Mouse (Mus musculus) lung, embryonic 14.5 days (tissue): ENCODE measurements around the gene Rgma. TPM values are rescaled to one million over a fixed set of nuclear protein-coding genes. Genes with fewer than 3 reads are reported as not detected.

Source experiments
- ATAC-seq: fragments of 200-750 bp; cut with Nextera tagmentation; 2 replicates; pipeline ENCODE4 v1.8.0; 2017; ENCODE audit warnings: mild to moderate bottlenecking, moderate TSS enrichment, moderate library complexity; ENCODE audit not compliant: insufficient read depth
- DNase-seq: peaks from one replicate; pipeline ENCODE4 v3.0.0-alpha.2; 2015
- H3K27ac ChIP-seq: fragments of 300-500 bp; sonication (generic); 2 replicates; pipeline ENCODE4 v1.5.1; 2014; ENCODE audit warnings: low read depth, mild to moderate bottlenecking, moderate library complexity
- H3K27me3 ChIP-seq: fragments of 300-500 bp; sonication (generic); 2 replicates; pipeline ENCODE4 v1.6.1; 2014; ENCODE audit warnings: low read length, control low read depth; ENCODE audit not compliant: insufficient read depth
- H3K36me3 ChIP-seq: fragments of 300-500 bp; sonication (generic); 2 replicates; pipeline ENCODE4 v1.6.1; 2014; ENCODE audit warnings: control low read depth; ENCODE audit not compliant: insufficient read depth
- H3K4me1 ChIP-seq: fragments of 300-500 bp; sonication (generic); 2 replicates; pipeline ENCODE4 v1.6.1; 2014; ENCODE audit warnings: antibody characterized with exemption, control low read depth; ENCODE audit not compliant: insufficient read depth
- H3K4me2 ChIP-seq: fragments of 300-500 bp; sonication (generic); 2 replicates; pipeline ENCODE4 v1.6.1; 2014; ENCODE audit warnings: mild to moderate bottlenecking
- H3K4me3 ChIP-seq: fragments of 300-500 bp; sonication (generic); 2 replicates; pipeline ENCODE4 v1.5.1; 2014; ENCODE audit warnings: low read depth, low read length
- H3K9ac ChIP-seq: fragments of 300-500 bp; sonication (generic); 2 replicates; pipeline ENCODE4 v1.6.1; 2014
- H3K9me3 ChIP-seq: fragments of 300-500 bp; sonication (generic); 2 replicates; pipeline ENCODE4 v1.6.1; 2016; ENCODE audit warnings: low read depth, low read length, control low read depth
- CTCF ChIP-seq: IDR thresholded peaks from 2 replicates; pipeline ENCODE4 v1.5.1; 2016; ENCODE audit warnings: antibody characterized with exemption, low read depth
- WGBS: fragments of 180-500 bp; shearing (Covaris S2); extraction: QIAGEN DNeasy Blood & Tissue Kit; methylation state at CpG from one replicate; pipeline ENCODE4 v1.1.7; 2014; 5-methylcytosine and 5-hydroxymethylcytosine counted together
- polyA plus RNA-seq: library from polyadenylated mRNA; unstranded; fragments of >200 nt; fragmentation: Nextera tagmentation; extraction: Ambion mirVana; gene quantifications from 2 replicates; pipeline ENCODE4 v1.2.1, GENCODE M21; 2014

The Rgma gene
- polyA plus RNA-seq, 1 experiment from 2014 or later, result 22.8 TPM

- no peaks in the 10 kb centered on the region for H3K4me1 ChIP-seq
- 83% methylated on average over 6 of the region's 6 CpGs for WGBS
- no peak for TF ChIP-seq CTCF
Observed at GRCm38 (mm10) chr7:73433637-73434335, 58.5 kb downstream of the Rgma start.

GRCm38 (mm10) chr7:73434336-73434677, 59.0 kb downstream of the Rgma start:
- H3K27ac ChIP-seq, result no peak overlapping the region
- DNase-seq (no peak), ATAC-seq (no peak)
- H3K4me3 ChIP-seq, result no peak overlapping the region
- H3K9ac ChIP-seq, result no peak overlapping the region
- H3K4me1 ChIP-seq, result no peaks in the 10 kb centered on the region
- no peaks in the 10 kb centered on the region for H3K27me3 ChIP-seq
- 85% methylated on average over 2 of the region's 2 CpGs for WGBS
- H3K9me3 ChIP-seq, result no peaks in the 10 kb centered on the region
- TF ChIP-seq CTCF, result no peak
- no peak overlapping the region for H3K4me2 ChIP-seq
- peaks cover 89% of the 10 kb centered on the region for H3K36me3 ChIP-seq

More at GRCm38 (mm10) chr7:73433637-73434335, 58.5 kb downstream of the Rgma start:
- Histone ChIP-seq H3K36me3 (peaks cover 89% of the 10 kb centered on the region), H3K9ac (no peak overlapping the region), H3K27ac (no peak overlapping the region), H3K4me2 (no peak overlapping the region), H3K27me3 (no peaks in the 10 kb centered on the region), H3K9me3 (no peaks in the 10 kb centered on the region), H3K4me3 (no peak overlapping the region)
- ATAC-seq, result no peak; the same call in 1 of the 2 replicates
- no peak for DNase-seq

- DNase-seq (peak; percentile 61), ATAC-seq (0 out of 2 replicates have a peak, but pooled peaks have one; percentile 25)
- H3K27me3 ChIP-seq, result no peaks in the 10 kb centered on the region
- H3K4me2 ChIP-seq, result no peak overlapping the region
- H3K4me3 ChIP-seq, result no peak overlapping the region
- H3K9me3 ChIP-seq, result no peaks in the 10 kb centered on the region
- no peaks in the 10 kb centered on the region for H3K4me1 ChIP-seq
- H3K9ac ChIP-seq, result no peak overlapping the region
- H3K36me3 ChIP-seq, result peaks cover 89% of the 10 kb centered on the region
- H3K27ac ChIP-seq, result no peak overlapping the region
- peak; percentile 48 for TF ChIP-seq CTCF
- 71% methylated on average over 12 of the region's 12 CpGs for WGBS
Observed at GRCm38 (mm10) chr7:73435685-73436084, 60.4 kb downstream of the Rgma start.

- Histone ChIP-seq H3K9me3 (no peaks in the 10 kb centered on the region), H3K27ac (no peak overlapping the region), H3K4me2 (no peak overlapping the region), H3K36me3 (peaks cover 96% of the 10 kb centered on the region), H3K4me1 (no peaks in the 10 kb centered on the region), H3K27me3 (no peaks in the 10 kb centered on the region), H3K9ac (no peak overlapping the region), H3K4me3 (no peak overlapping the region)
- DNase-seq (no peak), ATAC-seq (no peak)
- 95% methylated on average over 3 of the region's 3 CpGs for WGBS
- TF ChIP-seq CTCF, result no peak
Observed at GRCm38 (mm10) chr7:73441802-73442201, 66.5 kb downstream of the Rgma start.

- Histone ChIP-seq H3K4me2 (no peak overlapping the region), H3K27ac (no peak overlapping the region), H3K9ac (no peak overlapping the region), H3K27me3 (no peaks in the 10 kb centered on the region), H3K36me3 (peaks cover 96% of the 10 kb centered on the region), H3K4me1 (no peaks in the 10 kb centered on the region), H3K9me3 (no peaks in the 10 kb centered on the region), H3K4me3 (no peak overlapping the region)
- 90% methylated on average over 4 of the region's 4 CpGs for WGBS
- no peak for TF ChIP-seq CTCF
- ATAC-seq, result no peak
- no peak for DNase-seq
Observed at GRCm38 (mm10) chr7:73442246-73442645, 66.9 kb downstream of the Rgma start.

GRCm38 (mm10) chr7:73451594-73451993, 76.3 kb downstream of the Rgma start:
- WGBS, result 87% methylated on average over 4 of the region's 4 CpGs
- Histone ChIP-seq H3K36me3 (peaks cover 99% of the 10 kb centered on the region), H3K27me3 (no peaks in the 10 kb centered on the region), H3K4me2 (no peak overlapping the region), H3K9me3 (no peaks in the 10 kb centered on the region), H3K4me1 (no peaks in the 10 kb centered on the region), H3K4me3 (no peak overlapping the region), H3K27ac (no peak overlapping the region), H3K9ac (no peak overlapping the region)
- no peak for ATAC-seq
- no peak for TF ChIP-seq CTCF
- DNase-seq, result no peak

GRCm38 (mm10) chr7:73452187-73452808, 77.0 kb downstream of the Rgma start:
- H3K9me3 ChIP-seq, result no peaks in the 10 kb centered on the region
- no peaks in the 10 kb centered on the region for H3K4me1 ChIP-seq
- no peak overlapping the region for H3K9ac ChIP-seq
- no peak overlapping the region for H3K27ac ChIP-seq
- DNase-seq, result no peak
- WGBS, result 92% methylated on average over 3 of the region's 3 CpGs
- no peaks in the 10 kb centered on the region for H3K27me3 ChIP-seq
- no peak overlapping the region for H3K4me2 ChIP-seq
- no peak for ATAC-seq
- TF ChIP-seq CTCF, result no peak
- H3K36me3 ChIP-seq, result peaks cover 99% of the 10 kb centered on the region
- H3K4me3 ChIP-seq, result no peak overlapping the region
